Mouse (Mus musculus): ENCODE results near the gene Il17c.

DNA sequence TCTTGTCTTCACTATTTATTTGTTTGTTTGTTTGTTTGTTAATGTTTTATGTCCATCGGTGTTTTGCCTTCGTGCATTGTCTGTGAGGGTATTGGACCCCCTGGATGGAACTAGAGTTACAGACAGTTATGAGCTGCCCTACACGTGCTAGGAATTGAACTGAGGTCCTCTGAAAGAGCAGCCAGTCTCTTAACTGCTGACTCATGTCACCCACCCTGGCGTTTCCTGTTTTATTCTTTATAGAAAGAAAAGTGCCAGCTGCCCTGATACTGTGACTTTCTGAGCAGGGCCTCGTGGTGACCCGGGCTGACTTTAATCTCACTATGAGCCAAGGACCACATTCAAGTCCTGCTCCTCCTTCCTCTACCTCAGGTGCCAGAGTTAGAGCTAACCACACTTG, 6.3 kb upstream of the Il17c start:
- TF ChIP-seq CTCF (IDR thresholded peaks at IDR 0.05; ENCODE audit: extremely low read depth, insufficient read depth, low read length) (no peak), POLR2A (IDR thresholded peaks at IDR 0.05; ENCODE audit: extremely low read depth, insufficient read depth, low read length) (no peak)

Data from cortical plate, adult 2 months (tissue).